Mouse (Mus musculus) T-helper 1 cell (primary cell): ENCODE measurements around the gene Actr1b.

Source experiments
- in situ Hi-C: fragments of 300-600 bp; cut with MboI, MseI; formaldehyde crosslinking; loops from one replicate; pipeline ENCODE4 v1.15.1; 2025; ENCODE audit warnings: high pct_unique_total_duplicates

The Actr1b gene

GRCm38 (mm10) chr1:36714311-36714710, at the start of gene Actr1b:
Gene Actr1b (minus strand): TSS chr1:36714422.
- in situ Hi-C loops: no loop called here

- in situ Hi-C loops: no loop called here
These were observed 47.3 kb upstream of the Actr1b start, which contains the start of gene Zap70 for GRCm38 (mm10) chr1:36761568-36761967. Gene Zap70 (plus strand): TSS chr1:36761798.

- in situ Hi-C loops: no loop called here
These were observed 46.8 kb upstream of the Actr1b start for GRCm38 (mm10) chr1:36761061-36761460.

DNA sequence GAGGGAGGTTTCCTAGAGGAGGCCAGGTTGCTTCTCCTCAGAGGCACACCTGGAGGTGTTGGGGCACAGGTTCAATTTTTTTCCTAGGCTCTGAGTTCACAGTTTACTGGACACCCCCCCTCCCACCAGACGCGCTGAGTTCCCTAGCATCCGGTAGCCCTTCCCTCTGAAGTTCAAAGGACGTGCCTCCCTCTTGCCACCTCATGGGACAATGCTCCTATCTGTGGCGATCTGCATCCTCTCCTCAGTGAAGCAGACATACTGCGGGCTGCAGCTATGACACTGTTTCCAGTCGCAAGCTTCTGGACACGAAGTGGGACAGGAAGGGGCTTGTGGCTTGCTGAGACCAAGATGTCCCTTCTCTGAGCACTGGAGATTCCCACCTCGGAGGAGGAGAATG, 46.2 kb upstream of the Actr1b start:
- in situ Hi-C loops: no loop called here

DNA sequence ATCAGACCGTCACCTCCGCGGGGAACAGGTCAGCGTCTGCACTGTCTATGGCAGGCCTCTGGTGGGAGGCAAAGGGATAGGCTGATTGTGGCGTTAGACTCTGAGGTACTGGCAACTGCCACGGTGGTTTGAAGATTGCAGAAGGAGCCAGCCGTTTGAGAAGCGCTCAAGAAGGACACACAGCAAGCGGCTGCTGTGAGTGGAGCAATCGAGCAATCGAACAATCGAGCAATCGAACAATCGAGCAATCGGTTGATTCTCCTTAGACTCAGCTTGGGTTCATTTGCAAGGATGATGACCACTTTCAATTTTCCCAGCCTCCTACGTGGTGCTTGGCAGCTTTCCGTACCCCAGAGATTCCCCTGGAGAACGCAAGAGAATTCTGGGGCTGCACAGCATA, 44.9 kb upstream of the Actr1b start:
- in situ Hi-C loops: no loop called here

- in situ Hi-C loops: no loop called here
These were observed 44.3 kb upstream of the Actr1b start for GRCm38 (mm10) chr1:36758553-36758952.

DNA sequence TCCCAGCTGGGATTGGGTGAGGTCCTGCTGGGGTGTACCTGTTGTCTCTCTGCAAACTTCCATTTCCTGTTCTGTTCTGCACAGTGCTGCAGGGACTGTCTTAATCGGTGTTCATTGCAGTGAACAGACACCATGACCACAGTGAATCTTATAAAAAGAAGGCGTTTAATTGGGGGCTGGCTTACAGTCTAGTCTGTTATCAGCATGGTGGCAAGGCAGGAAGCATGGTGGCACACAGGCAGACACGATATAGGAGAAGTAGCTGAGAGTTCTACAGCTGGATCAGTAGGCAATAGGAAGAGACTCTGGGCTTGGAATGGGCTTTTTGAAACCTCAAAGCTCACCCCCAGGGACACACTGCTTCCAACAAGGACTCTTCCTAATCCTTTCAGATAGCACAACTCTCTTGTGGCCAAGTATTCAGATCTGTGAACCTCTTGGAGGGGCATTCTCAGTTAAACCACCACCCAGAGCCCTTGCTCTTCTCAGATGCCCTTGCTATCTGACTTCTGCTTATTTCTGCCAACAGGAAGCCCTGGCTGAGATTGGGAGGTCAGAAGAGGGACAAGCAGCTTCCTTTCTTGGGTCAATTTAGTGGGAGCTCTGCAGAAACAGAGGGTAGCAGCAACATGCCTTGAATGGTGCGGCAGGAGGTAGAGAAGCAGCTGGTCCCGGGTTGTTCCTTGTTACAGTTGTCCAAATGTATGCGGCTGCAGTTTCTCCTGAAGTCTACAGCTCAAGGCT, 39.9 kb upstream of the Actr1b start:
- in situ Hi-C loops: no loop called here

DNA sequence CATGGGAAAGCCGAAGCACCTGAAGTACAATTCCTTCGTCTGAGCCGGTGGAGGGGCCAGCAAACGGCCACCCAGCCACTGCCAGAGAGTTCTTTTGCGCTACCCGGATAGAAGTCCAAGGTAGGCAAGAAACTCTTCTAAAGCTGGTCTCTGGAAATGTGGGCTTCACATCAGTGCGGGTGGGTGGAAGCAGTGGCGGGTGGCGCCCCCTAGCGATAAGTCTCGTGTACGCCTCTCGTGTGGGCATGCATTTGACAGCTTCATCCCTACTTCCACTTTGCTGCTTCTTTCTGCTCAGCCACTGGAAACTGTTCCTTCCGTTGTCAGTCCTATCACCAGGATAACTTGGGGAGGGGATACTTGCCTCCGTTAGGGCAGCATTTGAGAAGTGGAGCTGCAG, 32.2 kb upstream of the Actr1b start:
- in situ Hi-C loops: no loop called here

- in situ Hi-C loops: no loop called here
These were observed 31.4 kb upstream of the Actr1b start for GRCm38 (mm10) chr1:36745661-36746060.

- in situ Hi-C loops: no loop called here
These were observed 30.2 kb upstream of the Actr1b start for GRCm38 (mm10) chr1:36744268-36744944.

DNA sequence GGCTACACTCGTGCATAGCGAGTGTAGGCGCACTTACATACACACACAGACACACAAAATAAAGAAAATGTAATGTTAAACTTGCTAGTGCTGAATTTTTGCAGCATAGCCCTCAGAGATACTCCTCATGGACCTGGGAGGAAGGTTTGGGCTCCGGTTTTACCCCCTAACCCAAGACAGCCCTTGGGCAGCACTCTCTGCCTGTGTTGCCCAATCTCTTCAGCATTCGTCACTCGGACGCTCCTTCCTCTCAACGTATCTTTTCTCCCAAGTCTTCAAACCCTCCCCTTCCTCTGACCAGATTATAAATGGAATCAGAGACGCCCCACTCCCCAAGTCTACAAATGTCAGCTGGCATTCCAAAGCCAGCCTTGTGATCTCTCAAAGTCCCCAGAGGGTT, 28.8 kb upstream of the Actr1b start:
- in situ Hi-C loops: no loop called here

GRCm38 (mm10) chr1:36739231-36739630, 25.0 kb upstream of the Actr1b start:
- in situ Hi-C loops: loop anchor here (10.0 kb wide), 1 partner anchor 46 kb away; no protein-coding TSS in a partner anchor

GRCm38 (mm10) chr1:36737300-36737699, 23.1 kb upstream of the Actr1b start:
- in situ Hi-C loops: loop anchor here (10.0 kb wide), 1 partner anchor 48 kb away; no protein-coding TSS in a partner anchor

- in situ Hi-C loops: no loop called here
These were observed 9.8 kb upstream of the Actr1b start for GRCm38 (mm10) chr1:36724057-36724431.

DNA sequence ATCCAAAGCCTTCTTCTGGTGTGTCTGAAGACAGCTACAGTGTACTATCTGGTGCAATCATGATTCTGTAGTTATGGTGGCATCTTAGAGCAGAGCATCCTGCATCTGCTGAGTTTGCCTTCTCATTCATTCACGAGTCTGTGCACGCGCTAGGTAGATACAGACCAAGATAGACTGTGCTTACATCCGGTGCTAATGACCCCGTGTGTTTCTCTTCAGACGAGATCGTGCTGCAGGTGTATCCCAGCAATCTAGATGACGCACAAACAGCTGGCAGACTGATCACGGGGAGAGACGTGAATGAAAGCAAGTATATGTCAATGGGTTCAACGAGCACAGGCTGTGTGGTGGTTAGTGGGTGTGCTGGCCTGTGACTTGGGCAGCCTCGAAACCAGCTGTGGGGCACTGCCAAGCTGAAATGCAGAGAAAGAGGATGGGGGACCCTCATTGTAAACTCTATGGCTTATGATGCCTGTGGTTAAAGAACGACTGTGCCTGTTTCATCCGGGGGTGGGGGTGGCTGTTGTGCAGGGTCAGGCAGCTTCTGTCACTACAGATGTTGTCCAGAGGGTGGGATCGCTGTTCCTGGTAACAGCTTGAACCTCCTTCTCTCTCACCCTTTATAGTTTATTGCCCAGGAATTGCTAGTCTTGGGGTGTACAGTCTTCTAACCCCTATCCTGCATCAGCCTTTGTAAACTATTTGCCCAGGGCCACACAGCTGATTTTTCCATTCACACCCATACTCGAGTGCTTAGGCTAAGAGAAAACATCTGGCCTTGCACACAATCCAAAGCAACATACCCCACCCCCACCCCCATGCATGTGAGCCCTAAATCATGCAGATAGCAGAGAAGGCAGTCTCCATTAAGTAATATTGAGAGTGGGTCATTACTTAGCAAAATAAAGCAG, 9.2 kb upstream of the Actr1b start:
- in situ Hi-C loops: no loop called here

GRCm38 (mm10) chr1:36718786-36719185, 4.6 kb upstream of the Actr1b start:
- in situ Hi-C loops: no loop called here

GRCm38 (mm10) chr1:36711104-36711503, 3.1 kb downstream of the Actr1b start:
- in situ Hi-C loops: no loop called here

DNA sequence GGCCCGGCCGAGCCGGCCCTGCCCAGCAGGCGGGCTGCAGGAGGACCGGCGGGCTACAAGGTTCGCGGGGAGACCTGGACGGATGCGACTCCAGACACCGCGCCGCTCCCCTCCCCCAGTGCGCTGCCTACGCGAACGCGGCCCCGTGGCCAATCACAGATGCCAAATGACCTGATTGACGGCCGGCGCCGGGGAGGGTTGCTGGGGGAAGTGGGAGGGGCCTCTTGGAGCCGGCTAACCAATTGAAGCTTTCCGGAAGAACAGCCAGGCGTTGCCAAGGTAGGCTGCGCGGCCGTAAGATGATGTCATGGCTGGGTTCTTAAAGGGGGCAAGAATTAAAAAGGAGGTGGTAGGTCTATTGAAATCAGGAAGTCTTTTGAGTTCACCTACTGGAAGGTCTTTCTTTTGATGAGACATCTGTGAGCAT, 4.4 kb downstream of the Actr1b start, which contains the start of gene 4933424G06Rik:
Gene 4933424G06Rik (plus strand): TSS at position 296 of the 427 bp plus-strand sequence.
- in situ Hi-C loops: no loop called here

DNA sequence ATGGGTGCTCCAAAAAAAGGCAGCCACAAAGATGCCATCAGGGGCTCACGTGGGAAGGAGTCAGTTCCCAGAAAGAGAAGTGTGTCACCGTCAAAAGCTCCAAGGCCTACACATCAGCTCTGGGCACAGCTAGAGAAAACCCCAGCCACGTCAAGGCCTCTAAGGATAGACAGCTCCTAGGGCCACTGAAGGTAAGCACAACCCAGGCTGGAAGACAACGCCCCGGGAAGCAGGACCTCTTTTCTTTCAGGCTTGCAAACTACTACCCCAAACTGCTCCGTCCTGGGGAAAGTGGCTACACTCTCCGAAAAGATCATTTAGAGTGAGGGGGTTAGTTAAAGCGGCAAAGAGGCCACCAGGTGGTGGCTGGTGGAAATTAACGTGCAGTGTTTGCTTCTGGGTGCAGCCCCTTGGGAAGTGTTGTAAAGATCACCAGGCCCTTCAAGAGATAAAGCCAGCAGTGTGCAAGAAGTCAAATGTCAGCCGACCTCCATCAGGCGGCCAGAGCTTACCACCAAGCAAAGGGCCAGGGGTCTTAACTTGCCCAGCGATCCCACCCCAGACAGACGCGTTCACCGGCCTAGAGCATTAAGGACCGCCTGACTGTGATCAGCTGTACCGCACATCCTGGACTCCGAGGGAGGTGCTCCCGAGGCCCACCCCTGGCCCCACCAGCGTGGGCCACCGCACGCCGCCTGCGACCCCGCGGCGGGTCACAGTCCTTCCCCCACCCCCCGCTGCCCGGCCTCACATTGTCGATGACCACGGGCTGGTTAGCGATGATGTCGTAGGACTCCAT, 5.0 kb downstream of the Actr1b start:
- in situ Hi-C loops: no loop called here

DNA sequence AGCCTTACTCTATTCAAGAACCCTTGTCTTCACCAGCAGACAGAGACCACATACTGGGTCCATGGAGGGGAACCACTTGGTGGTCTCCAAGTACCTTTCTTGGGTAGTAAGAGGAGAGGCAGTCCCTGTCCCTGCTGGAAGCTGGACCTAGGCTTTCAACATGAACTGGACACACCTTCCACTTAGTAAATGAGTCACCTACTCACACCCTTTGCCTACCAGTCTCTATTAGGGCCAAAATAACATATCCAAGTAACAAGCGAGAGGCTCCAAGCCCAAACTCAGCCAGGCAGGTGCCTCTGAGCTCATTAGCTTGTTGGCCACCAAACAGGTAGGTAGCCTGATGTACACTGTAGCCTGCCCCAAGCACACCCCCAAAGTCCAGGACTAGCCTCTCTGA, 5.6 kb downstream of the Actr1b start:
- in situ Hi-C loops: no loop called here

- in situ Hi-C loops: no loop called here
These were observed 6.4 kb downstream of the Actr1b start for GRCm38 (mm10) chr1:36707797-36708196.
